Mouse (Mus musculus): ENCODE measurements around the gene Vmn2r4.
"Not testable (repeated sequence)": the region's sequence is repeated elsewhere in the genome, so short reads cannot be mapped to it uniquely, and the experiment has no call there.

Vmn2r4 gene

GRCm38 (mm10) chr3:64415268-64415667 lies at the start of gene Vmn2r4:
Gene Vmn2r4 (minus strand): TSS chr3:64415368.
- DNase-seq, result not testable (repeated sequence)

- not testable (repeated sequence) for DNase-seq
Observed at GRCm38 (mm10) chr3:64434261-64434660, 19.1 kb upstream of the Vmn2r4 start.

- DNase-seq, result not testable (repeated sequence)
Observed at GRCm38 (mm10) chr3:64428117-64428798, 13.1 kb upstream of the Vmn2r4 start.

- not testable (repeated sequence) for DNase-seq
Observed at GRCm38 (mm10) chr3:64422141-64422540, 7.0 kb upstream of the Vmn2r4 start.

- not testable (repeated sequence) for DNase-seq
Observed at GRCm38 (mm10) chr3:64417477-64417876, 2.3 kb upstream of the Vmn2r4 start.

GRCm38 (mm10) chr3:64414253-64414652 lies 915 bp downstream of the Vmn2r4 start:
- not testable (repeated sequence) for DNase-seq

GRCm38 (mm10) chr3:64359286-64360035 lies 55.7 kb downstream of the Vmn2r4 start:
- no peak for DNase-seq
